Comparison of ENCODE assay signal across 35 mouse cellular contexts in the genomic region with DNA sequence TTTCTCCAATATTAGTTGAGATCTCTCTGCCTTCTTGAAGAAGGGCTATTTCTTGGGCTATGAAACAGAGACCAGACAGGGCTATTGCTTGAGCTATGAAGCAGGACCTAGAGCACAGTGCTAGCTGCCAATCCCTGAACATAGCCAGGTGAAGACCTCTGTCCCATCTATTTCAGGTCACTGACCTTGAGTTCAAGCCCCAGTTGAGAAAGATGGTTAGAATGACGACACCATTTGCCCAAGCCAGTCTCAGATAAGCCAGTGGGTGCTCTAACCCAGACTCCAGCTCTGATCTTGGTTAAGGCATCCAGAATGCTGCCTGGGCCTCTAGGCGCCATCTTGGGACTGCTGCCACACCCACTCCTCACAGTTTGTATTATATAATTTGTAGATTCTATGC.
"Had no signal": no experiment of that assay in that cellular context is flagged by ENCODE, and none has a peak within 500 bp of the region (broad histone marks: within the 10 kb centered on the region; RNA-seq: fewer than 3 reads in every experiment).

No protein-coding gene starts in this region.

- H3K27me3 ChIP-seq: heart, embryonic 12.5 days; heart, embryonic 13.5 days; heart, embryonic 15.5 days; hindbrain, embryonic 12.5 days; hindbrain, embryonic 13.5 days; hindbrain, embryonic 15.5 days; intestine, embryonic 15.5 days; kidney, embryonic 15.5 days had no signal

- H3K9me3 ChIP-seq: heart, embryonic 10.5 days; heart, embryonic 12.5 days; heart, embryonic 13.5 days; heart, embryonic 15.5 days; hindbrain, embryonic 10.5 days; hindbrain, embryonic 12.5 days; hindbrain, embryonic 13.5 days; hindbrain, embryonic 15.5 days; intestine, embryonic 15.5 days; kidney, embryonic 15.5 days had no signal

- H3K4me3 ChIP-seq: heart, adult 2 months; heart, embryonic 10.5 days; heart, embryonic 12.5 days; heart, embryonic 13.5 days; heart, embryonic 15.5 days; hindbrain, embryonic 10.5 days; hindbrain, embryonic 12.5 days; hindbrain, embryonic 13.5 days; hindbrain, embryonic 15.5 days; intestine, embryonic 15.5 days; kidney, embryonic 15.5 days; layer of hippocampus, adult 2 months had no signal

- ATAC-seq: hindbrain, embryonic 16.5 days; hindbrain, postnatal 0 days; inflammation-experienced regulatory T-cells, adult 6 months; intestine, embryonic 15.5 days; intestine, embryonic 16.5 days; intestine, postnatal 0 days had no signal

- DNase-seq: heart, adult 2 months; heart, postnatal 14 days; heart, postnatal 36 days; heart, postnatal 4 days; kidney, adult 11 months; kidney, adult 18-20 months; kidney, adult 2 months; kidney, adult 8-10 months; kidney, adult 9 months; kidney, postnatal 10 days; kidney, postnatal 14 days; kidney, postnatal 25 days; kidney, postnatal 36 days; kidney, postnatal 4 days; layer of hippocampus, adult 9-11 months; layer of hippocampus, postnatal 36 days had no signal

- H3K9ac ChIP-seq: heart, embryonic 12.5 days; heart, embryonic 13.5 days; heart, embryonic 15.5 days; hindbrain, embryonic 12.5 days; hindbrain, embryonic 13.5 days; hindbrain, embryonic 14.5 days; hindbrain, embryonic 15.5 days; intestine, embryonic 15.5 days; kidney, embryonic 15.5 days had no signal

- H3K27ac ChIP-seq: heart, adult 2 months; heart, embryonic 10.5 days; heart, embryonic 15.5 days; hindbrain, embryonic 10.5 days; hindbrain, embryonic 12.5 days; hindbrain, embryonic 13.5 days; hindbrain, embryonic 14.5 days; hindbrain, embryonic 15.5 days; hindbrain, postnatal 0 days; intestine, embryonic 15.5 days; kidney, embryonic 15.5 days; kidney, postnatal 0 days; layer of hippocampus, adult 2 months had no signal

- H3K36me3 ChIP-seq: heart, embryonic 10.5 days; heart, embryonic 12.5 days; heart, embryonic 13.5 days; heart, embryonic 15.5 days; hindbrain, embryonic 10.5 days; hindbrain, embryonic 12.5 days; hindbrain, embryonic 13.5 days; hindbrain, embryonic 15.5 days; intestine, embryonic 15.5 days; kidney, embryonic 15.5 days had no signal

- H3K4me2 ChIP-seq: heart, embryonic 11.5 days; heart, embryonic 12.5 days; heart, embryonic 13.5 days; heart, embryonic 15.5 days; hindbrain, embryonic 12.5 days; hindbrain, embryonic 13.5 days; hindbrain, embryonic 14.5 days; hindbrain, embryonic 15.5 days; intestine, embryonic 15.5 days; kidney, embryonic 15.5 days had no signal
